Mouse (Mus musculus): ENCODE results near the gene Rhbdd3.
"Not testable (repeated sequence)": the region's sequence is repeated elsewhere in the genome, so short reads cannot be mapped to it uniquely, and the experiment has no call there.

Rhbdd3 gene

DNA sequence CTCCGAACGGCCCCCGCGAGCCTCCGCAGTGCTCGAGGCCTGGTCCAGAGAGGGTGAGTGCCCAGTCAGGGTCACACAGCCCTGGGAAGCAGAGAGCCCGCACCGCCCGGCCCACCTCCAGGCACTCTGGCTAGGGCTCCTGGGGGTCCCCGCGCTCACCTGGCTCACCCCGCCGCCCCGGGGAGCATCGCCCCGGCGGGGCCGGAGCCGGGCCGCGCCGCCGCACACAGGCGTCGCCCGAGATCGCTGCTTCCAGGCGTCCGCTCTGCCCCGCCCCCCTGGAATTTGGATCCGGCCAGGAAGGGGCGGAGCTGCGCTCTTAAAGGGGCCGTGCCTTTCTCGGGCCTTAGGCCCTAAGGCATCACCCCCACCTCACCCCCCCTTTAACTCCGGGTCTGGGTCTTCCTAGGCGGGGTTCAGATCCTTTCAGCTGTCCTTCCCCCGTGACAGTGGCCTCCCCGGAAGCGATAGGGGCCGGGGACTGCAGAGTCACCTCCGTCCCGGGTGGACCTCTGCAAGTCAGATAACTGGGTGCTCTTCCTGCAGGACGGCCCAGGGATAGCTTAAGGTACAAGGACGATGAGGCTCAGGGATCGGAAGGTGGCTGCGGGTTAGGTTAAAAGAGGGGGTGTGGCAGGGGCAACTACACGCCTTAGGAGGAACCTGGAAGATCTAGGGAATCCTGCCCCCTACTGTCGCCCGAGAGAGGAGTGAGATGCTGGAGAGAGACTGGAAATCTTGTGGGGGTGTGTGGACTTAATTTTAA, 33.5 kb upstream of the Rhbdd3 start, which contains the start of gene Gas2l1:
Gene Gas2l1, minus strand, starts transcription at position 272 of the 766 bp plus-strand sequence.
- in situ Hi-C loops (cut with MboI) = no loop called here

DNA sequence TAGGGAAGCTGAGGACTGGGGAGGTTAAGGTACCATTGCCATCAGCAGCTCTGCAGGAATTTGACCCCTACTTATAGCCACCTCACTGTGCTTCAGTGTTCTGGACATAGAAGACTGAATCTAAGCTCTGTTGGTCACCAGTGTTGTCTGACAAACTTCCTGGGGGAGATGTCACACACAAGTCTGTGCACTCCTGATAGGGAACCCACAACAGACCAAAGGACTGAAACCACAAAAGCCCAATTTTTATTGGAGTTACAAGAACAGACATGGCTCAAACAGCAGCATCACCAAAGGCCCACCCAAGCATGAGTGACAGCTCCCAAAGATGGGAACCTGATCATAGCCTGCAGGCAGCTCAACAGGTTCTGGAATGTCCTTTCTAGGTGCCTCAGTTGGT, 31.7 kb upstream of the Rhbdd3 start:
- in situ Hi-C loops (cut with MboI) = no loop called here

GRCm38 (mm10) chr11:5068126-5068971, 30.4 kb upstream of the Rhbdd3 start:
- in situ Hi-C loops (cut with MboI) = no loop called here

DNA sequence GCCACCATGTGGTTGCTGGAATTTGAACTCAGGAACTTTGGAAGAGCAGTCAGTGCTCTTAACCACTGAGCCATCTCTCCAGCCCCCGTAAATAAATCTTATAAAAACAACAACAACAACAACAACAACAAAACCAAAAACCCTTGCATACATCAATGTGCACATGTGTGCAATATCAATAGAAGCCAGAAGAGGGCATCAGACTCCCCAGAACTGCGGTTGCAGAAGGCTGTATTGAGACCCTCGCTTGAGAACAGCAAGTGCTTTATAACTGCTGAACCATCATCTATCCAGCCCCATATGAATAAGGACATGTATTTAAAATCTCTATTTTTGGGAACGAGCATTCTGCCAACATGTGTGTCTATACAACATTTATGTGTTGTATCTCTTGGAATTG, 23.8 kb upstream of the Rhbdd3 start:
- in situ Hi-C loops (cut with MboI) = no loop called here

DNA sequence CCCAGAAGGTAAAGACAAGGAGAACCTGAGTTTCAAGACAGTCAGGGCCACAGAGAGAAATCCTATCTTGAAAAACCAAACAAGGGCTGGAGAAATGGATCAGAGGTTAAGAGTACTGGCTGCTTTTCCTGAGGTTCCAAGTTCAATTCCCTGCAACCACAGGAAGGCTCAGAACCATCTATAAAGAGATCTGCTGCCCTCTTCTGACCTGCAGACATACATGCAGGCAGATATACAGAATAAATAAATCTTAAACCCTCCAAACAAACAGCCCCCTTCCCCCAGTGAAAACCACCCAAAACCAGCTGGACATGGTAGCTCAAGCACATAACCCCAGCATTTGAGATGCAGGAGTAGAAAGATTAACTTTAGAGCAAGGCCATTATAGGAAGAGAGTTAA, 23.0 kb upstream of the Rhbdd3 start:
- in situ Hi-C loops (cut with MboI) = no loop called here

DNA sequence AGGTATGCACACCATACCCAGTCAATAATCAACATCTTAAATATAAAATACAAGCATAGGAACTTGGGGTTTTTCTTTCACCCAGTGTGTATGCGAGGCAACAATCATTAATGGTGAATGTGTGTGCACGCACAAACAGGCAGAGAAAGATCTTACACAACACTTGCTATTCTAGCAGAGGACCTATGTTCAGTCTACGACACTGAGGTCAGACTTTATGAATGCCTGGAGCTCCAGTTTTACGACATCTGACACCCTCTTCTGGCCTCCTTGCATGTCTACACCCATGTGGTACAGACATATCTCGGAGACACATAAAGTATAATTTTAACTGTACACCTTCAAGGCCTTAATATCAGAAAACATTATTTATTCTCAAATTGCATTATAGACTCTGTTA, 21.9 kb upstream of the Rhbdd3 start:
- in situ Hi-C loops (cut with MboI) = not testable (repeated sequence)

DNA sequence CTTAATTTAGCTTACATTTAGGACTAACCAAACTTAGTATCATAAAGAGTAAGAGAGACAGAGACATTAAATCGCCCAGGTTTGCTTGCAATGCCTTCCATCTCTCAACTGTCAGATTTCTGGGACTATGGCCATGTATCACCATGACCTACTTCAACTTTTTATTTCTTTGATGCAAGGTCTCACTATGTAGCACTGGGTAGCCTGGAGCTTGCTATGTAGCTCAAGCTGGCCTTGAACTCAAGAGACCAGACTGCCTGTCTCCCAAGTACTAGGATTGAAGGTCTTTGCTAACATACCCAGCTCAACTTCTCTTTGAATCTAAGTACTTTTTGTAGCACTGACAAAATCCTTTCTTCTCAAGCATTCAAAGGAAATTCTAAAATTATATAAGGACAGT, 9.6 kb upstream of the Rhbdd3 start:
- in situ Hi-C loops (cut with MboI) = no loop called here

GRCm38 (mm10) chr11:5091706-5092105, 7.0 kb upstream of the Rhbdd3 start:
- in situ Hi-C loops (cut with MboI) = no loop called here

DNA sequence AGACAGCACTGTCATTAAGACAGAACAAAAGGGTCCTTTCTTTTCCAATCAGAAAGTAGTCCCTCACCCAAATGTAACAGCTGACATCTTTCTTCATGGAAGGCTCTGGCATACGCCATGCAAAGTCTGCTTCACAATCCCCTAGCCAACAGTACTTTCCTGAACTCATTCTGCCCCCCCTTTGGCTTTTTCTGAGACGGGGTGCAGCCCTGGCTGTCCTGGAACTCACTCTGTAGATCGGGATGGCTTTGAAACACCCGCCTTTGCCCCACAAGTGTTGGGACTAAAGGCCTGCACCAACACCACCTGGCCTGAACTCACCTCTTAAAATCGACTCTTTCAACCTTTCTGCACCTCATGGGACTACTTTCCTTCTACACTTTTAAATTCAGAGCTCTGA, 2.8 kb upstream of the Rhbdd3 start:
- in situ Hi-C loops (cut with MboI) = no loop called here

DNA sequence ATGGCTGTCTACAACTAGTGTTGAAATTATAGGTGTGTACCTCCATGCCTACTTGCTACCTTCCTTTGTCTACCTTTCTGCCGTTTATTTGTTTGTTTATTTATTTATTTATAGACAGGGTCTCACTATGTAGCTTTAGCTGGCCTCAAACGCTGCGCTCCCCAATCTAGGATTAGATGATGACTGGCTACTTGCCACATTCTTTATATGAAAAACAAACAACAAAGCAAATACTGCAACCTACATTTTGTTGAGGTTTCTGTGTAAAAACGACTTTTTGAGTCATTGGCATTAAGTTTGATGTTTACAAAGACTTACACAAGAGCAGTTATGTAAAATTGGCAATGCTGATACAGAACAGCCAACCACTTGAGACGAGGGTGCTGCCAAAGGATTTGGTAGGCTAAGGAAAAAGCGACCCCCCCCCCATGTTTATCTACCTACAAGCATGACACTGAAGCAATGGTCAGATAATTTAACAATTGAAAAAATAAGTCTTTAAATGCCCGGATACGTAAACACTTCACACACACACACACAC, 2.2 kb upstream of the Rhbdd3 start:
- in situ Hi-C loops (cut with MboI) = no loop called here

DNA sequence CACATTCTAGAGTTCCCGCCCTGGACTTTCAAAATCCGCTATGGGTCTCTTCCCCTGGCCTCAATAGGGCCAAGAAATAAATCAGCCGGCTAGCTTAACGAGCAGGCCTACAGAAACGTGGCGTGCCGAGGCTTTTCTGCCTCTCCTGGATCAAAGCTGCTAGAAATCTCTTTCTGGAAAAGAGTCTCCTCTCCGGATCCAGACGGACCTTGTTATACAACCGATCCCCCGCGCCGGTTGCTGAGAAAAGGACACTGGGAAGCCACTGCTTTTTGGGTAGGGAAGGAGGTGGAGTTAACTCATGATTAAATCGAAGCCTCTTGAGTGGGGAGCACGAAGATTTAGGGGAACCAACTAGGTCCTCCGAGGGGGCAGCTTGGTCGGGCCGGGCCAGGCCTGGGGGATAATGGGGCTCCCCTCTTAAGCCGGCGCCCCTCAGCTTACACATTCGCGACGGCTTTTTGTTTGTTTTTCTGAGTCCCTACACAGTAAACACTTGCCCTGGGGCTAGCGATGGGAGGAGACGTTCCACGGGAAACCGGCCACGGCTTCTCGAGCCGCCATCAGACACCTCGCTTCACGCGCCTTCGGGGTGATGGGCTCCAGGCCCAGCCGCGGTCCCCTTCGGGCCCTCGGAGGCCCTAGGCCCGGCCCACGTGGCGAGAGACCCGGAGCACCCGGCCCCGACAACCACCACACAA, 541 bp upstream of the Rhbdd3 start:
- in situ Hi-C loops (cut with MboI) = no loop called here

GRCm38 (mm10) chr11:5099576-5100183, 954 bp downstream of the Rhbdd3 start:
- in situ Hi-C loops (cut with MboI) = no loop called here

DNA sequence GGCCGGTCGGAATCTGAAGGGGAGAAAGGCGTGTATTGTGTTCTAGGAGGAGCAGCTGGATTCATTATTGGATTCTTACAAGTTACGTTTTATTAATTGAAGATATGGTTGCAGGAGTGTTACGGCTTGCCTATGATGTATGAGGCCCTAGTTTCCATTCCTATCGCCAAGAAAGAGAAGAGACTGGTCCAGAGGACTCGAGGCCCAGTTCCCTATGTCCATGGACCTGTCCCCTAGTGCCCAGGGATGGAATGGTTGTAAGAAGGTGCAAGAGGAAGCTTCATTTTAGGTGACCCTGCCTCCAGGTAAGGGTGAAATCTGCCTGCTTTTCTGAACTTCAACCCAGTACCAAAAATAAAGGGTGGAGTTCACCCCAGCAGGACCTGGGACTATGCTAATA, 1.6 kb downstream of the Rhbdd3 start:
- in situ Hi-C loops (cut with MboI) = no loop called here

DNA sequence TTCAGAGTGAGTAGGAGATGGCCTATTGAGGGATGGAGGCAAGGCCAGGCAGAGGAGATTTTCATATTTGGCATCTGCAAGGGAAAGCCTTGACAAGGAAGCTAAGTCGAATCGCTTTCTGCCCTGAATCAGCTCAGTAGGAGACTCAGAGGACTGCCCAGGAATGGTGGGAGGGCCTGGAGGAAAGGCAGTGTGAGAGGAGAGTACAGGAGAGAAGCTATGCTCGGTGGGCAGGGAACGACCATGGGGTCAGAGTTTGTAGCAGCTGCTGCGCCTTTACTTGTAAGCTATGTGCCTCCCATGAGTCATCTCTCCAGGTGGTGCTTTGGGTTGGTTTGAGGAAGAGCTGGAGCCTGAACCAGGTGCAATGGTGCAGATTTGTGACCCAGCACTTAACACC, 2.1 kb downstream of the Rhbdd3 start:
- in situ Hi-C loops (cut with MboI) = no loop called here

GRCm38 (mm10) chr11:5101641-5102040, 2.9 kb downstream of the Rhbdd3 start:
- in situ Hi-C loops (cut with MboI) = no loop called here

DNA sequence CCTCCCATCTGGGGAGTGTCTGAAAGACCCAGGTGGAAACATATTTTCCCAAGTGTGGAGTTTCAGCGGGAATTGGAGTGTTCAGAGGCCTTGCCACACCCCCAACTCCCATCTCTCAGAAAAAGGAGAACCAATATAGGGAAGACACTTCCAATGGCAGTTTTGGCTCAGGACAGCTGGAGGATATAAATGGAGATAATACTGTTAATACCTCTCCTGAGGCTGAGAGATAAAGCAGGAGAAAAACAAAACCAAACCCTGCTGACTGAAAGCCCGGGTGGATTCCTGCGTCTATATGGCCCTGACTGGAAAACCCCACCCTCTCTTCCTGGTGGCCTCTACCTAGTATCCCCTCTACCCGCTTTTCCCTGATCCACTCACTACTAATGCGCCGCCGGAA, 3.7 kb downstream of the Rhbdd3 start:
- in situ Hi-C loops (cut with MboI) = no loop called here

GRCm38 (mm10) chr11:5103986-5104509, 5.3 kb downstream of the Rhbdd3 start:
- in situ Hi-C loops (cut with MboI) = no loop called here

GRCm38 (mm10) chr11:5109441-5109840, 10.7 kb downstream of the Rhbdd3 start:
- in situ Hi-C loops (cut with MboI) = no loop called here

GRCm38 (mm10) chr11:5113645-5114044, 14.9 kb downstream of the Rhbdd3 start:
- in situ Hi-C loops (cut with MboI) = no loop called here

DNA sequence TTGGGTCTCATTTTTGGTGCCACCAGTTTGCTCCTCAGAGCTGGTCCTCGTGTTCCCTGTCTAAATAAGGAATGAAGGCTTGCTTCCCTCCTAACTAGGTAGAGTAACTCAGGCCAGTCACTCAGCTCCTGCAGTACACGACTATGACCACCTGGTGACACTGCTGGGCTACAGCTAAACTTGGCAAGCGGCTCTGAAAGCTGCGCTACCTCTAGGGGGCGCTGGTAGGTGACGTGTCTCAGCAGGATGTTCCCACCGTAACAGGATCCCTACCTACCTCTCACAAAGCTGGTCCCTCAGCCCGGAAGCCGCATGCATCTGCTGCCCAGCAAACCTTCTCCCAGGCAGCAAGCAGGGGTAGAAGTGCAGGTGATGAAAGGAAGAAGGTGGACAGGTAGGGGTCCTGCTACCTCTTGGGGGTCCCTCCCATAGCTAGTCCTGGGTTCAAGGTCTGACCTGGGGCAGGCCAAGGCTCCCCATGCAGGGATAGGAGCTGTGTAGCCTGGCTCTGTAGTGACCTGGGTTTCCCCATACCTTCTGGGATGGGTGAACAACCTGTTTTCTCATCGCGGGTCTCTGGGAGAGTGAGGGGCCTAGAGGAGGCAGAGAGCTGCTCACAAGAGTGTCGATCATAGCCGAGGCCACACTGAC, 16.3 kb downstream of the Rhbdd3 start:
- in situ Hi-C loops (cut with MboI) = no loop called here

DNA sequence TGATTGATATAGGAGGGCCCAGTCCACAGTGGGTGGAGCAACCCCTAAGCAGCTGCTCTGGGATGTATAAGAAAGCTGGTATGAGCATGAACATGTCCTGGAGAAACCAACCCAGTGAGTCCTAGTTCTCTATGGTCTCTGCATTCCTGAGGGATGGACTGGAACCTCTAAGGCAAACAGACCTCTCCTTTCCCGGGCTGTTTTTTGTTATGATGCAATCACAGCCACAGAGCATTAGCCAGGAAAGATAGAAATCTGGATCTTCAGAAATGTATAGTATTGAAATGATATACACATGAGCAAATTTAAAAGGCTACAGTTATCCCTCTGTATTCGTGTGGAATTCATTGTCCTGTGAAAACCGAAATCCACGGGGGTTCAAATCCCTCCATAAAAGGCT, 27.0 kb downstream of the Rhbdd3 start:
- in situ Hi-C loops (cut with MboI) = no loop called here

Measured in mature B cell (primary cell).